Mouse (Mus musculus) spleen, embryonic (tissue): ENCODE measurements around the gene Lrrn2.

Experiments
- CTCF ChIA-PET: fragments of 350-600 bp; sonication (Branson Sonifier 250); formaldehyde crosslinking; loops from one replicate; lab custom pipeline; 2022; lab: Charles Lee

The Lrrn2 gene

DNA sequence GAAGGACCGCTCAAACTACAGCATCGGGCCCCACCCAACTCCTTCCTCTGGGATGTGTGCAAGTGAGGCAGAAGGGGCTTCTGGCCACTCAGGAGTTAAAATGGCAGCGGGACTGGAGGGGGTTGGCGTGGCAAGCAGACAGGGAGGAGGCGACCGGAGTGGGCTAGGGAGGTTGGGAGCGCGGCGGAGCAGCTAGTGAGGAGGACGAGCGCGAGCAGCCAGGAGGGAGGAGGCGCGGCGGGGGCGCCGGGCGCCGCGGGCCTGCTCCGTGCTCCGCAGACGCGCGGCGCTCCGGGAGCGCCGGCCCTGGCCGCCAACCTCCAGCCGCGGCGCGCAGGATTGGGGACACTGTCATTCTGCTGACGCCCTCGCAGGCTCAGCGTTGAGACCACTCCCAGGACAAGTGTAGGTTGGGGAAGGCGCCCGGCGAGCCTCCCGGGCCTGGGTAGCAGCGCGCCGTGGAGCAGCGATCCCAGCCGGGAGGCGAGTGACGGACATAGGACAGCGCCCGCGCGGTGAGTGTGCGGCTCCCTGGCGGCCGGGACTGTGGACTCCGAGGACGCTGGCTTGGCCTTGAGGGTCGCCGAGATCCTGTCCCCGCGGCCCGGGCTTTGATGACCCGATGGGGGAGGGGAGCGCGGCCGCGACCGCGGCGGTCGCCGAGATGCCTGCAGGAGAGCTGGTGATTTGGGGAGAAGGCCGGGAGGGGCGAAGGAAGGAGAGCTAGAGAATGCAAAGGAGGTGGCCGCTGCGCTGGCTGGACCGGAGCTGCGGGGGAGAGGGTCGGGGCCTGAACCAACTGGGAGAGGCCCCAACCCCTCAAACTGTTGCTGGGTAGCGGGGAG is at the start of gene Lrrn2:
Gene Lrrn2, plus strand, starts transcription at position 113 of the 845 bp plus-strand sequence.
- CTCF ChIA-PET, result no interaction called here

DNA sequence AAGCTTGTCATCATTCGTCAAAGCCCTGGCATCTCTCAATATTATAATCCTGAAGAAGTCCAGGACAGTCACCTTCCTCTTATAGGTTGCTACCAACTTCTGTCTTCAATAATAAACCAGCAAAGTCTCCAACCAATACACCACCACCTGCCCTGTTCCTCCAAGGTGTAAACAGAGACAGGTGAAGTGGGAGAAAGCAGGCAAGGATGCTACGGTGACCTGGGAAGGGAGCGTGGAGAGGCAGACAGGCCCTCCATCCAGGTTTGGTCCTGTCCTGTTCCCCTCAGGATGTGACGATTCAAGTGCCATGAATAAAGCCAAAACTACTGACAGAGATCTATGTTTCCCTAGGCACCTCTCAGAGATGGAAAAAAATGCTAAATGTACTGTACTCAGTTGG is 48.1 kb upstream of the Lrrn2 start:
- CTCF ChIA-PET, result no interaction called here

GRCm38 (mm10) chr1:132834037-132834436 is 46.0 kb upstream of the Lrrn2 start:
- CTCF ChIA-PET, result no interaction called here

- CTCF ChIA-PET, result no interaction called here
Observed at GRCm38 (mm10) chr1:132836895-132837294, 43.2 kb upstream of the Lrrn2 start.

DNA sequence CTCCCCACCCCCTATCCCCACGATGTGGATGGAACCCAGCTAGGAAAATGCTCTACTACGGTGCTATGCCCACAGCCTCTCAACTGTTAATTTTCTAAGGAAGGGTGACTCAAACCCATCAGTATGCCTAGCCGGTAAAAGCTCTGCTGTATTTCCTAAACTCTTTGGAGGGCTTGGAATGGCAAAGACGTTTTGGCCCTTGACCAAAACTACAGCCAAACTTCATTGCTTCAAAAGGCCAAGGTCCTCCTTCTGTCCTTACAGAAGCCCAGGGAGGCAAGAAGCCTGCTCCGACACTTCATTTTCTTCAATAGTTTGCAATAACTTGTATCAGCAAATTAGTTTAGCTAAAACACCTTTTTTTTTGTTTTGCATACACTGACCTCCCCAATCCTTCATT is 42.4 kb upstream of the Lrrn2 start:
- CTCF ChIA-PET, result no interaction called here

- CTCF ChIA-PET, result no interaction called here
Observed at GRCm38 (mm10) chr1:132838371-132838770, 41.7 kb upstream of the Lrrn2 start.

DNA sequence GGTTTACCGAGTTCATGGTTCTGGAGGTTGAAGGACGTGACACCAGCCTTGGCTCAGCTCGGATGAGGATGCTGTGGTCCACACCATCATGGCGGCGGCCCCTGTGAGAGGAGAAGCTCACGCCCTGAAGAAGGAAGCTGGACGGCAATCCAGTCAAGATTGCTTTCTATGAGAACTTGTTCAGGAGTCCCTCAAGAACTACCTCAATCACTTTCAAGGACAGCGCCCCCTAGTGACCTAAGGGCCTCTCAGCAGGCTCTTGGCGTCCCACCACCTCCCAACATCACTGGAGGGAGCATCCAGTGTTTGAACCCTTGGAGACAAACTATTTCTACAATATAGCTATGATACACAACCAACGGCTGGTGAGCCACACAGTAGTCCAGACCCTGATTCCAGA is 36.5 kb upstream of the Lrrn2 start:
- CTCF ChIA-PET, result no interaction called here

GRCm38 (mm10) chr1:132844088-132844804 is 35.8 kb upstream of the Lrrn2 start:
- CTCF ChIA-PET, result no interaction called here

GRCm38 (mm10) chr1:132845766-132846165 is 34.3 kb upstream of the Lrrn2 start:
- CTCF ChIA-PET, result no interaction called here

- CTCF ChIA-PET, result no interaction called here
Observed at GRCm38 (mm10) chr1:132850809-132851208, 29.3 kb upstream of the Lrrn2 start.

DNA sequence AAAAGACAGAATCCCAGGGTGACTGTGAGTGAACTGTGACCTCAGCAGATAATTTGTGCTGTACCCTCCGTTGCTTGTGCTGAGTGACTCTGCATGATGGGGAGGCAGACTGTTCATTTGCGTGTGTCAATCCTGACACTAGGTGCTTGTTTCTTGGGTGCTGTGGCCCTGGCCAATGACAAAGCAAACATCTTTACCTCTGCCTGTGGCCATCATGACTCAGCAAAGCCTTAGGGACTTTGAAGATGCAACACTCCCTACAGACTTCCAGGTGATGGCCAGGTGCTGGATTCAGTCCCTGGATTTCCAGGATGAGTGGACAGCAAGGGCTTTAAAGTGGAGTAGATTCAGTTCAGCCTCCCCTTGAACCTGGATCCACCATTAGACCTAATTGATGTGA is 28.8 kb upstream of the Lrrn2 start:
- CTCF ChIA-PET, result no interaction called here

GRCm38 (mm10) chr1:132851771-132852170 is 28.3 kb upstream of the Lrrn2 start:
- CTCF ChIA-PET, result no interaction called here

- CTCF ChIA-PET, result no interaction called here
Observed at GRCm38 (mm10) chr1:132853312-132853711, 26.8 kb upstream of the Lrrn2 start.

- CTCF ChIA-PET, result interaction anchor here (0.6 to 0.7 kb wide), 2 partner anchors 704 to 1173 kb away, joined by 3 to 5 read pairs; no protein-coding TSS in a partner anchor
Observed at GRCm38 (mm10) chr1:132858516-132859383, 21.3 kb upstream of the Lrrn2 start.

- CTCF ChIA-PET, result no interaction called here
Observed at GRCm38 (mm10) chr1:132864220-132864619, 15.9 kb upstream of the Lrrn2 start.

DNA sequence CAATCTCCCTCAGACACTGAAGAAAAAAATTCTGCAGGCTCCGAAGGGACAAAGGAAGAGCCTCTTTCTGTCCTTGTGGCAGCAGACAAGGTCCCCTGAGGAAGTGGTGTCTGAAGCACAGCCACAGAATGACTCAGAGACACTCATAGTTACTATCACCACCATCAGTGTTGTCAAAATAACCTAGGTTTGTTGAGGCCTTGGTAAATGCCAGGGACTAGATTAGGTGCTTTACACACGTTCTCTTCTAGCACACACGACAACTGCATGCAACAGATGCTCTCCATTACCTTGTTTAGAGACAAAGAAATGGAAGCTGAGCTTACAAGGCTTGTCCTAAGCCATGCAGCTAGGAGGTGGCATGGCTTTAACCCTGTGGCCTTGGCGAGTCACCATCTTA is 14.5 kb upstream of the Lrrn2 start:
- CTCF ChIA-PET, result no interaction called here

DNA sequence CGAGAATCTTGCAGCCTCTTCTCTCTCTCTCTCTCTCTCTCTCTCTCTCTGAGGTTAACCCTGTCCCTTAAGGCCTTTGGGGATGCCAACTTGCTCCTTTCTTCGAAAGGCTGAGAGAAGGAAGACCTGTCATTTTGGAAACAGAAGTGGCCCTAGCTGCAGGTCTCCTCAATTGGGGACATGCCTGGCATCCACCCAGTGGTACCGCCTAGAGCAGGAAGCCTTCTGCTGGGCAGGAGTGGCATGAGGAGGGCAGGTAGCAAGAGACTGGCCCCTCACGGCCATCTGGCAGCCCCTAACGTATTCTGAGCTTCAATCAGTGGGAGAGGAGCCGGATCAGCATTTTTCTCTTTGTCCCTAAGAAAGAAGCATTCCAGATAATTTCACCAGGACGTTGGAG is 9.7 kb upstream of the Lrrn2 start:
- CTCF ChIA-PET, result no interaction called here

GRCm38 (mm10) chr1:132878951-132879610 is 992 bp upstream of the Lrrn2 start:
- CTCF ChIA-PET, result no interaction called here

DNA sequence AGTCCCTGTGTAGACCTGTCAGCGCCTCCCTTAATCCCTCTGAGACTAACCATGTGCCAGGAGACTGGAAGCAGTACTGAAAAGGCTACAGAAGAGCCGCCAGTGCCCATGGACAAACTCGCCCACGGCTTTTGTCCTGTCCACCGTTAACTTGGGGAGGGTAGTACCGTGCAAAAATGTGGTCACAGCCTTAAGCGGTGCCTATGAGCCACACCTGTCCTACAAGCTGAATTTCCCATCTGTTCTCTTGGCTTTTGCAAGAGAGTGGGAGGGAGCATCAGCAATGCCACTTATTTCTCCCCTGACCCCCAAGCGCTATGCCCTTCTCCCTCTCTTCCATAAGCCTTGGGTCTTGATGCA is 292 bp upstream of the Lrrn2 start:
- CTCF ChIA-PET, result no interaction called here

DNA sequence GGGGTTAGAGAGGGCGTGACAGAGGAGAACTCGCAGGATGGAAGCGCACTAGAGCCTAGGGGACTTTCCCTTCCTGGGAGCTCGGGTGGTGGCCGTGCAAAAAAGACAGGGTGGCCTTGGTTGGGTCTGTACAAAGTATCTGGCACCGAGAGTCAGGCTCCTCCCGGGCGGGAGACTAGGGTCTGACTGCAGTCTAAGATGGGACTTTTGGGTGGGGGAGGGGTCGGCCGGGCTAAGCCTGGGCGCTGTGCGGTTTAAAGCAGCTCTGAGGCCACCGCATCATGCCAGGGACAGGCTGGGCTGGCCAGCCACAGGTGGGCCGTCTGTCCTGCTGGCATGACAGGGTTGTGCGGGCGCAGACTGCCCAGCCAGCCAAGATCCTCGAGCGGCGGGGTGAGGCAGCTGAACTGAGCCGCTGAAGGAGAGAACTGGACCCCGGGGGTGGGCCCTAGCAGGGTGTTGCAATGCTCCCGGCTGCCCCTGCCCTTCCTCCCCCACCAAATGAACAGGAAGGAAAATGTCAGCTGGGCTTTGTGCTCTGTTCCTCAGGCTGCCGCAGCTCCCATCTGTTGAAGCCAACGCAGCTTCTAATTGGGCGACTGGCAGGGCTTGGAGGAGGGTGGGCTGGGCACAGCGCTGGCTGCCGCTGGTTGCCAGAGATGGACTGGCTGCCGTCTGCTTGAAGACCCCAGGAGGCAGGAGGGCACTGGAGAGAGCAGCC is 1.1 kb downstream of the Lrrn2 start:
- CTCF ChIA-PET, result no interaction called here

- CTCF ChIA-PET, result no interaction called here
Observed at GRCm38 (mm10) chr1:132881836-132882235, 1.8 kb downstream of the Lrrn2 start.
